Mouse (Mus musculus) megakaryocyte, adult 5-6 weeks (primary cell): ENCODE data around the gene Snap91. TPM values are rescaled to one million over a fixed set of nuclear protein-coding genes. Genes with fewer than 3 reads are reported as not detected.

Experiments
- ATAC-seq: 2 replicates; pipeline ENCODE4 v1.8.0; 2016; ENCODE audit warnings: mild to moderate bottlenecking, inconsistent platforms; ENCODE audit not compliant: poor library complexity, severe bottlenecking
- total RNA-seq, 2 experiments: library from RNA; stranded (forward) in 1 of 2; stranded (reverse) in 1 of 2; fragments of 153-499, 151-499 nt in 1 of 2; fragments of 221-1000, 200-1000 nt in 1 of 2; gene quantifications; 2 replicates each; pipeline versions ENCODE4 v1.2.3 to v1.2.4; 2015 to 2017

Gene Snap91
- total RNA-seq, 2 experiments from 2014 or later: not detected

DNA sequence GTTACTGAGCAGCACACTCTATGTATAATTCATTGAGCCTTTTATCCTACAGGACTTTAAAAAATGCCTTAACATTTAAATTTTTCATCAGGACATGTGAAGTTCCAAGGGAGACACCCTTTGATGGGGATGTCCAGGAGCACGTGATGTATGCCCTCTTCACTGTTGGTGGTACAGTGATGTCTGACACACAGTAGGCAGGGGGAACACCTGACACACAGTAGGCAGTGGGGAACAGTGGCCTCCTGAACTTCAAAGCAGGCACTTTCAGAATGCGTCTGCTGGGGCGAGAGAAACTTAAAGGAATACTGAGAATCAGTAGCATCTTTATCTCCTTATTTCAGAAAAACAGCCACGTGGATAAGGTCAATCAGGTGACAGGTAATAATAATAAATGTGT, 62.8 kb downstream of the Snap91 start:
- no peak for ATAC-seq

DNA sequence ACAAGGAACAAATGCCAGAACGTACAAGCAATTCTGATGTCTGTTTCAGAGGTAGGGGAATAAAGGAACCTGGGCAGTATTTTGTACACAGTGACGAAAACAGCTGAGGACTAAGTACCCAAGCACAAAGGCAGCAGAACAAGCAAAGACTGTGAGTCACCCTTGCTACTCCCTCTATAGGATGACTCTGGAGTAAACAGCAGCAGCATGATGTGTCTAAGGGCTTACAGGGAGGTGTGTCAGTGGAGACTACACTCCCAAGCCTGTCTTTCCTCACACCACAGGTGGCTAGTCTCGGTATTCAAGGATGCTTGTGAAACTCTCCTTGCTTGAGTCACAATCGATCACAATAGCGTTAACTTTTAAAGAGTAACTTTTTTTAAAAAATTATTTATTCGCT, 66.1 kb downstream of the Snap91 start:
- no peak for ATAC-seq

- no peak for ATAC-seq
These were observed 67.1 kb downstream of the Snap91 start for GRCm38 (mm10) chr9:86813327-86813726.

DNA sequence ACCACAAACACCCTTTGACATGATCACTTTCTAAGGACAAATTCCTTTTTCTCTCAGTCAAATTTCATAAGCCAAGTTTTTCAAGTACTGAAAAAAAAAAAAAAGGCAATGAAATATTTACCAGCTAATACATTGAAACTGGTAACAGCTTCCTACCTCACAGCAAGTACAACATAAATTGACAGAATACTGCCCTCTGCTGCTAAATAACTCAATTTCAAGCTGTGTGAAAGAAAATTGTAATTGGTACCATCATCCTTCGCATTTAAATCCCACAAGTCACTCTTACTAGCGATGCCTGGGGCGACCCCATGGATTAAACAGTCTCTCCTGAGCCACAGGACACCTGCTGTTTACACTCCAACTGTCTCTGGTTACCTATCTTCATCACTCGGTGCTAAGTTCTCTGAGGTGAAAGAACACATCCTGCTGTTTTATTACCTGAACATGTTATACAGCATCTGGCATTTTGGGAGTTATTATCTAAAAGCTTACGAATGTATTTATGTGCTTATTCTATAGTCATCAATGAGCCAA, 69.7 kb downstream of the Snap91 start:
- no peak for ATAC-seq

DNA sequence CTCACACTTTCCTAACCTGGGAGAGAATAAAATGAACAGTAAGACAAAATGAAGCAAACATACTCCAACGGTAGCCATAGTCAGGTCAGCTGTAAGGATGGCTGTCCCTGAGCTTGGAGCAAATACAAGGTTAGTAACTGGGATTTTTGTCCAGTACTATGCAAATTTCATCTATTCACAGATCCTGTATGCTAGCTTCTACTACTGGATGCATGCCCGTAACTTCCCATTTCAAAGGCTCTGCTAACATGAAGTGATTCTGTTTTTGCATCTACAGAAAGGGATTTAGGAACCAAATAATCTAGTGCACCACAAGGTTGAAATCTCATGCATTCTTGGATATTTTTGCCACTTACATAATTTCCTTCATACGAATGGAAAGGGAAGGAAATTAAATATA, 70.2 kb downstream of the Snap91 start:
- ATAC-seq: no peak

GRCm38 (mm10) chr9:86800600-86801163, 79.8 kb downstream of the Snap91 start:
- no peak for ATAC-seq

DNA sequence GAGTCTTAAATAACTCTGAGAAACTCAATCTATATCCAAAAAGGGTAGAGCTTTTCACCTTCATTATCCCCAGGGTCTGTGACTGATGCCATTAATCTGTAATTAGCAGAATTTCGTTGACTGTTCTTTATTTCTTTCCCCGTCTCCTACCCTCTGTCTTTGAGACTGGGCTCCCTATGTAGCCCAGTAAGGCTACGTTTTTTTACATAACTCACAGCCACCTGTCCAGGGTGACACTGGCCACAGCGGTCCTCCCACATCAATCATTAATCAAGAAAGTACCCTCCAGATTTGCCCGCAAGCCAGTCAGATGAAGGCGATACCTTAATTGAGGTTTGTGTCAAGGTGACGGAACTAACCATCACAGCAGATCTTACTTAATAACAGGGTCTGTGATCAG, 81.4 kb downstream of the Snap91 start:
- ATAC-seq: no peak

GRCm38 (mm10) chr9:86798686-86799085, 81.8 kb downstream of the Snap91 start:
- ATAC-seq: no peak

GRCm38 (mm10) chr9:86798129-86798528, 82.3 kb downstream of the Snap91 start:
- ATAC-seq: no peak

DNA sequence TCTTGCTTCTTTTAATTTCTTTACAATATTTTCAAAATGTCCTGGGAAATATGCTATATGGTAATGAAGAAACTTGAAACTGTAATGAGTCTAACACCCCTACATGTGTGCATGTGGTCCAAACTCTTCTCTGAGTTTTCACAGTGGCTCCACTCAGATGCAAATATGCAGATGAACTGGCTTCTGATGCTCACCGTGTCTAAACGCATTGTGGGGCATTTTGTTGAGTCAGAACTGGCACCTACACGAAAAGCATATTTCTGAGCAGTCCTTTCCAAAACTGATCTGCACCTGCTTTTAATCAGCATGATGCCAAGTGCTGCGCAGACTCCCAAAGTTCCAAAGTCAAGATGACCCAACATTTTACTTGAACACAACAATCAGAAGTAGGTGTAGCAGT, 82.9 kb downstream of the Snap91 start:
- no peak for ATAC-seq

DNA sequence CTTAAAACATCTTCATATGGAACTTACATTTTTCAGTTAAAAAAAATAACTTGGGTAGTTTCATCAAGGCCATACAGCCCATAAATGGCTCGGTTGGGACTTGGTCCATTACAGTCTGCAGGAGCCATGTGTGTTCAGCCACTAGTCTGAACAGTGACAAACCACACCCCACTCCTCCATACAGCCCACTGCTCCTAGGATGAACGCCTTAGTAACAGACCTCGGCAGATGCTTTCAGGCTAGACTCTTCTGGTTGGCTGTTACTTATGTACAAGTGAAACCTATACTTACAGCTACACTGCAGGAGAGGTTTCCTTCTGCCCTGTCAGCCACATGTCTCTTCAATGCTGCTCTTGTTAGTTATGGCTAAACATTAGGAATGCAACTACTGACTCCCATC, 85.2 kb downstream of the Snap91 start:
- no peak for ATAC-seq

GRCm38 (mm10) chr9:86791927-86792326, 88.5 kb downstream of the Snap91 start:
- no peak for ATAC-seq

DNA sequence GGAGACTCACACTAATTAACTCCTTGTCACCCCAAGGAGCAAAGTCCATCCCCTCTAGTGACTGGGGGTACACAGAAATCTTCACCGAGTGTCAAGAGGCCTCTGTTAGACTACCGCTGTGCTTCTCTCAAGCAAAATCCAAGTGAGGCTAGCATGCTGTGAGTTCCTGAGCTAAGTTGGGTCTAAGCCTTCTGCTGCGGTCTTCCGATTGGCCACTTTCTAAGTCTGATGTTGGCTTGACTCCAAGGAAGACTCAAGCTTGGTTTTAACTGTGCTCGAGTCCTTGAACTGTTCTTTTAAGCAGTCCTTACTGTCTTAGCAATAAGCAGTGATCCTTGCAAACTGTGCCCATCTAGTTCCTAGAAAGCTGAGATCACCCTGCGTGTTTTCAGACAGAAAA, 91.3 kb downstream of the Snap91 start:
- ATAC-seq: no peak

- ATAC-seq: no peak
These were observed 97.6 kb downstream of the Snap91 start for GRCm38 (mm10) chr9:86782836-86783235.

GRCm38 (mm10) chr9:86781426-86781825, 99.0 kb downstream of the Snap91 start:
- ATAC-seq: no peak

GRCm38 (mm10) chr9:86778212-86778611, 102.2 kb downstream of the Snap91 start:
- ATAC-seq: no peak

DNA sequence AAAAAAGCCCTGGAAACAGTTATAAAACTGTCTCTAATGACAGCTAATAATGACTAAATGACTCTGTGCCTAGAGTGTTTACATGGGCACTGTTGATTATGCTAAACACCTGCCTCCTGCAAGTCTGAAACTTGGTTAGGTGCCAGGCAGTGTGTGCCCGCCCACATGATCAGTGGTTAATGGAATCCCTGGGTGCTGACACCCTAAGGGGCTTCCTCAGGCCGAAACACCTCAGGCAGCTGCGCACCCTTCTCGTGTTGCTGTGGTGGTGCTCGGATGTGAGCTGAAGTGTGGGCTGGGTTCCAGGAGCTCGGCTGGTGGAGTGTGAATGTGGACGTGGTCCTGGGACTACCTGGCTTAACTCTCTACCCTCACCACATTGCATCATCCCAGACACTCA, 103.1 kb downstream of the Snap91 start:
- ATAC-seq: no peak

- no peak for ATAC-seq
These were observed 105.1 kb downstream of the Snap91 start for GRCm38 (mm10) chr9:86775374-86775773.

GRCm38 (mm10) chr9:86773996-86774395, 106.5 kb downstream of the Snap91 start:
- no peak for ATAC-seq

GRCm38 (mm10) chr9:86772897-86773296, 107.6 kb downstream of the Snap91 start:
- ATAC-seq: no peak

GRCm38 (mm10) chr9:86766991-86767390, 113.5 kb downstream of the Snap91 start:
- ATAC-seq: no peak

DNA sequence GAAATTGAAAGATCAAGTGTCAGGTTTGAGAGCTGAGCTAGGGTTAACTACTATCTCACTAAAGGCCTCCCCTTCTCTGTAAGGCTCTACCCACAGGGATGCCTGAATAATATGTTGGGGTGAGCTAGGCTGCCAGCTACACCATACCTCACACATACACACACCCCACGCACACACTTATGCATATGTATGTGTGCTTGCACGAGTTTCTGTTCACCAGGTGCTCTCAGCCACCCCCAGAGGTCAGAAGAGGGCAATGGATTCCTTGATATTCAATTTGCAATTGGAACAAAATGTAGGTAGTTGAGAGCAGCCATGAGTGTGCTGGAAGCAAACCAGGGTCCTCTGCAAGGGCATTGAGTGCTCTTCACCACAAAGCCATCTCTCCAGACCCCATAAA, 116.5 kb downstream of the Snap91 start:
- ATAC-seq: no peak
